Mouse (Mus musculus) cerebellum, adult (tissue): ENCODE results near the gene Kirrel3.

Source experiments
- ATAC-seq: cut with Nextera tagmentation; 2 replicates; pipeline ENCODE4 v1.9.2; 2017; ENCODE audit warnings: mild to moderate bottlenecking, moderate library complexity, mixed read lengths; ENCODE audit not compliant: insufficient number of reproducible peaks, low FRiP score, low TSS enrichment

Kirrel3 gene

GRCm38 (mm10) chr9:34498651-34499050 lies 13.0 kb downstream of the Kirrel3 start:
- peak; percentile 57 for ATAC-seq

DNA sequence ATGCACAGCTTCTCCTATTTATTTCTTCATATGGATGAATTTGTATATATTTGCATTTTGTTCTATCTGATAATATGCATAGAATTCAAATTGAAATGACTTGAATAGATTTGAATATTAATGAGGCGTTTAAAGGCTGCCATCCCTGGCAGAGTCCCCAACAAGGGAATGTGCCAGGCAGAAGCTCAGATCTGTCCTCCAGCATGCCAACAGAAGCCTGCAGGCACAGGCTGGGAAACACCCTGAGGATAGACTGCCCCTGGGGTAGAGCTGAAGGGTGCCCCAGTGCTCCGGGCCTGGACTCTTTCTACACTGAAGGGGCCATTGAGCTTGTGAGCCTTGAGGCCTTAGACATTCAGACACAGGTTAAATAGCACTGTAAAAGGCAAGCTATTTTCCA lies 21.5 kb downstream of the Kirrel3 start:
- peak; percentile 52; the same call in 1 of the 2 replicates for ATAC-seq

DNA sequence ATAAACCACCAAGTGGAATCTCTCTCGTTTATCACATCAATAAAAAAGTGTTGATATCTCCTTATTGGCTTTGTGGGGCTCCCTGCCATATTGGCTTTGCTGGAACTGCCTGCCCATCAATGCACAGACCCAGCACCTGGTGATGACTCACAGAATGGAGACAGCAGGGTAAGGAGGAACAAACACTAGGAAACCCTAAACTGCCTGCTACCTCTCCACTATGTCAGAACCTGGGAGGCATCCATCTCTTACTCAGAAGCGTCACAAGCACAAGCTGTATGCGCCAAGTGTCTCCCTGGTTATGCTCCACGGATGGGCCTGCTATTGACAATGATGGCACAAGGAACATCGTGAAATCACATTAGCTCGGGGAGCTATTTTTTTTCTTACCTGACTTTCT lies 33.2 kb downstream of the Kirrel3 start:
- no peak for ATAC-seq

GRCm38 (mm10) chr9:34520234-34520950 lies 34.7 kb downstream of the Kirrel3 start:
- no peak for ATAC-seq

GRCm38 (mm10) chr9:34525695-34526094 lies 40.0 kb downstream of the Kirrel3 start:
- ATAC-seq, result no peak

DNA sequence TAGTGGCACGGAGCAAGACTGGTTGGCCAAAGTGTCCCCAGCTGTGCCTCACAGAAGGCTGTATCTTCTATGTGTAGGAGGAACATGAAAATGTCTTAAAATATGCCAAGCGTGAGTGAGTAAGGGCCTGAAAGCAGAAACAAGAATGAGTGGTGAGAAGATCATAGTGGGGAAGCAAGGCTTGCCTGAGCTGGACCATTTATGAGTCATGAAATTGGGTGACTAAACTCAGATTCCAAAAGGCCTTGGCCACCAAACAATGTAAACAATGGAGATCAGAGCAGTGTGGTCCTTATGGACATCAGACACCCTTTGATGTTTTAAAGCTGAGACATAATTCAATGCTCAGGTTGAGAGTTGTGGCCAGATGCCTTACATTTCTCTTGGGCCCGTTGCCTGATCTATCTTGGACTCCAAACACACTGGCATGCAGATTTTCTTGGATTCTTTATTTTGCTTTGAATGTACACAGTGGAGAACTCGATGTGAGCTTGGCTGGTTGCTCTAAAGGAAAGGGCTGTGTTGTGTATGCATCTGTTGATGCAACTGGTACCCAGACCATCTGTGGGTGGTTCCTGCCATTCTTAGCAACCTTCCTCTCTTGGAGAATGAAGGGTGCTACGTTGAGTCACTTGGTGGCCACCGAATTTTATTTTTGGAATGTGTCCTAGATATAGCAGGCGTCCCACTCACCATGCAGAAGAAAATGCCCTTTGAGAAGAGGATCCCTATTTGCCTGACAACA lies 53.1 kb downstream of the Kirrel3 start:
- ATAC-seq, result no peak

- ATAC-seq, result peak; percentile 58; the same call in 1 of the 2 replicates
Observed at GRCm38 (mm10) chr9:34541908-34542307, 56.2 kb downstream of the Kirrel3 start.

DNA sequence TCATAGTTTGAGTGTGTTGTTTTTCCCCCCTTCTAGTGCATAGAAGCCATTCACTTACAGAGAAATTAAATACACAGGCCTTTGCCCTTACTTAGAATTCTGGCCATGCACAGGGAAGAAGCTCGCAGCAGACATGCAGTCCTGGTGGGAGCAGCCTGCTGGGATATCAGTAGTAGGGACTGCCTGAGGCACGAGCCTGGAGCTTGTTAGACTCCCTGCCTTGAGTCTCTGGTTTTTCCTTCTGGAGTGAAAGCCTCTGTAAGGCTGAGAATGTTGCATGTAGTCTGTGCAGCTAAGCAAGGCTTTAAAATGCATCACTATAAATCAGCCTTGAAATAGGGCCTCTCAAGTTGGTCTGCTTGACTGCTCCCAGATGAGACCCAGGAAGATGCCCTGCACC lies 70.0 kb downstream of the Kirrel3 start:
- no peak for ATAC-seq

GRCm38 (mm10) chr9:34557846-34558245 lies 72.2 kb downstream of the Kirrel3 start:
- no peak for ATAC-seq

- peak; percentile 78 for ATAC-seq
Observed at GRCm38 (mm10) chr9:34558291-34558899, 72.7 kb downstream of the Kirrel3 start.

DNA sequence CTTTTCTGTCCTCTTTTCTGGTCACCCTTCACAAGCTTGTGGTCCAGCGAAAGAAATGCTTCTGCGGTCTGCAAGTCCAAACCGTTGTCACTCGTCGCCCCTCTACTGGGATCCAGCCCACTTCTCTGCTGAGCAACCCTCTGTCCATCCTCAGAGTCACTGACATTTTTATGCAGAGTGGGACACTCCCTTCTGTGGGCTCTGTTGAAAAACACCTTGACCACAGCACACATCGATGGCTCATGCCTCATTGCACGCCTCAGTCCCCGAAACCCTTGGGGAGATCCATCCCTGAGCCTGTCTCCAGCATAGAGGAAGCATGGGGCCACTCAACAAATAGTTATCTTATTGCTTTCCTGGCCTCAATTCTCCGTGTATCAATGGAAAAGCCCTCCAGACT lies 73.4 kb downstream of the Kirrel3 start:
- no peak for ATAC-seq

- no peak for ATAC-seq
Observed at GRCm38 (mm10) chr9:34561281-34561680, 75.6 kb downstream of the Kirrel3 start.

DNA sequence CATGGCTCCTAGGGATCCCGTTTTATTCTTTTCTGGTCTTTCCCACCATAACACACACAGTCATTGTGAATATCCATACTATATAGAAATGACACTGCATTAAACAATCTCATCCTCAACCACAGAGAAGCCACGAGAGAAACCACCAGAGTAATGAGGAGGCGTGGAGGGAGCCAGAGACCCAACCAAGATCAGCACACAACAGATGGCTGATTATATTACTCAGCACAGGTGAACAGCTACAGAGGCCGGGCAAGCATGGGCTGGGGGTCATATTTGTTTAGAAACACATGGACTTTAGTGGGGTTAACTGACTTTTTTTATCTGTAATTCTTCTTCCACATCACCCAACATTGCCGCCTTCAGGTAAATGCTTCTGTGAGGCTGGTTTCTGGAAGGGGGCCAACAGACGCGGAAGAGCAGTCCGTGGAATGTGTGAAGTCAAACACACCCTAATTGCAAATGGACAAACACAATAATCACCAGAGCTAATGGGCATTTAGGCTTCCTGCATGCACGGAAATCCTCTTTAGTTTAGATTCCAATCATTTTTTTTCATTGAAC lies 76.8 kb downstream of the Kirrel3 start:
- no peak for ATAC-seq

- no peak for ATAC-seq
Observed at GRCm38 (mm10) chr9:34573906-34574305, 88.2 kb downstream of the Kirrel3 start.

- no peak for ATAC-seq
Observed at GRCm38 (mm10) chr9:34574611-34575010, 88.9 kb downstream of the Kirrel3 start.

- no peak for ATAC-seq
Observed at GRCm38 (mm10) chr9:34579174-34579573, 93.5 kb downstream of the Kirrel3 start.

DNA sequence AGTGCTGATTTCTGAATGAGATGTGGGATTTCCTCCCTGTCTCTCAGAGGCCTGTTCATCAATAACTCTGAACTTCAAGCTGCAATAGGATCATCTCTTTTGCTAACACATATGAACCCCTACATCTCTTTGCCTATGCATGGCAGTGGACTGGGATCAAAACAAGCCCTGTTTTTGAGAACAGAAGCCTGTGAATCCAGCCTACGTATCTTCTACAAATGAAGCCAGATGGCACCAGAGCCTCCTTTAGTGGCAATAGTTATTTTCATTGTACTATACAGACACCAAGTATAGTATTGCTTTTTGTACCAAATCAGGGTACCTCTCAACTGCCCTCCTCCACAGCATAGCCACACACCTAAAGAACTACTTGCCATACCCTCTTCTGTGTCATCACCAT lies 94.4 kb downstream of the Kirrel3 start:
- no peak for ATAC-seq

DNA sequence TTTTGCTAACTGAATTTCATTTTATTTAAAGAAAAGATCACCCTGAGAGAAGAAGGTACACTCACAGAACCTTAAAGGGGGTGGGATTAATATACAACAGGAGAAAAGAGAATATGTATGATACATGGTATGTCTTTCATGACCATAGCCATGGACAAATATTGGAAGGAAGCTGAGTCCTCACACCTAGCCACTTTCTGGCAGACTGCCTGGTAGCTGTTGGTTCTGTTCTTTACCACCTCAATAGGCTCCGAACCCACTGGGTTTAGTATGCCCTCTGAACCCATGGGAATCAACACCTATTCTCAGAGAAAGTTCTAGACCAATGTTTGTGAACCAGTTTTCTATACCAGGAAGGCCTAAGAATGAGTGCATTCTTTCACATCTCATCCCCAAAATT lies 96.8 kb downstream of the Kirrel3 start:
- ATAC-seq, result no peak

DNA sequence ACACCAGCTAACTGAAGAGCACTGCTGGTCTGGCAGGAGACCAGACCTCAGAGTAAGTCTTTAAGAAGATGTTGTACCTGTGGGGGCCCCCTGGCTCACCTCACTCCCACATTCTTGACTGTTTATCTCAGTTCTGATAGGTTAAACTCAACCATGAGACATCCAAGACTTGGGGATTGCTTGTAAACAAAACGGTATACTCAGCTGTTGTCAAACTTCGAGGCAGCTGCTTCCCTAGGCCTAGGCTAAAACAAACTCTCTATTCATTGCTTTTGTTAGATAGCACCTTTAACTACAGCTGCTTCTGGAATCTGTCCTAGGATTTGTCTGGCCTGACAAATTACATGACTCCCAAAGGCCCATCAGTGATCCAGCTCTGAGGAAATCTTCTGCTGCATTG lies 99.8 kb downstream of the Kirrel3 start:
- no peak for ATAC-seq

DNA sequence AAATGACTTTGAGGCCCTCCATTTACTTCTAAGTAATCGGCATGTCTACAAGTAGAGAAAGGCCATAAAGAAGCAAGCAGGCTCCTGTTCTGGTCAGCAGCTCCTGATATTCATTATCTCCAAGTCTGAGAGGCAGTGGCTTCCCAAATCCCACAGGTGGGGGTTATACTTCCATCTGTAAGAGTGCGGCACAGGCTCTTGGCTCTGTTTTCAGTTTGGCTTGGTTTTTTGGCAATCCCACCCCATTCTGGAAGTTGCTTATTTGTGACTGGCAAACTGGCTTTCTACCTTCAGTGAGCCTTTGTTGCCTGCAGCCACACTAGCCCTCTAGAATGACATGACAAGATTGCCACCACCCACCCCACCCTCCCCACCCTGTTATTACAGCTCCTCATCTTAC lies 100.4 kb downstream of the Kirrel3 start:
- ATAC-seq, result peak; percentile 36; the same call in 1 of the 2 replicates

GRCm38 (mm10) chr9:34589799-34590198 lies 104.1 kb downstream of the Kirrel3 start:
- ATAC-seq, result no peak
